Mouse (Mus musculus): ENCODE measurements around the gene Msmo1.

Gene Msmo1

GRCm38 (mm10) chr8:64712499-64712898 is 21.1 kb downstream of the Msmo1 start:
- DNase-seq (ENCODE audit: low spot score): no peak

- DNase-seq (ENCODE audit: low spot score): no peak
Measured at GRCm38 (mm10) chr8:64711544-64711943, 22.0 kb downstream of the Msmo1 start.

- DNase-seq (ENCODE audit: low spot score): no peak
Measured at GRCm38 (mm10) chr8:64707481-64707880, 26.1 kb downstream of the Msmo1 start.

DNA sequence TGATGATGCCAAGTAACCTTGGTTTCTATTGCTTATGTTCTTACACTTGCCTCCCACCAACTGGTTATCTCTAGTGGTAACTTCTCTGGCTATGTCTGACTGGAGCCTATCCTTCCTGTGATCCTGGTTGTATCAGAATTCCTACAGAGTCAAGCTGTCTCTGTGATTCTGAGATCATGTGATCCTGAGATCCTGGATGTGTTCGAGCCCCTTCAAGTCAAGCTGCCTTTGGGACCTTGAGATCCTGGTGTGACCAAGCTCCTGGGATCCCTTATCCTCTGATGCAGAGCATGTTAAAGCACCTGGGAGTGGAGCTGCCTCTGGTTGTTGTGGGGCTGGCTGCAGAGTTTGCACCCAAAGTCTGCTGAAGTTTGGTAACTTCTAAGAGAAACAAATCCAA is 30.4 kb downstream of the Msmo1 start:
- DNase-seq (ENCODE audit: low spot score): no peak

DNA sequence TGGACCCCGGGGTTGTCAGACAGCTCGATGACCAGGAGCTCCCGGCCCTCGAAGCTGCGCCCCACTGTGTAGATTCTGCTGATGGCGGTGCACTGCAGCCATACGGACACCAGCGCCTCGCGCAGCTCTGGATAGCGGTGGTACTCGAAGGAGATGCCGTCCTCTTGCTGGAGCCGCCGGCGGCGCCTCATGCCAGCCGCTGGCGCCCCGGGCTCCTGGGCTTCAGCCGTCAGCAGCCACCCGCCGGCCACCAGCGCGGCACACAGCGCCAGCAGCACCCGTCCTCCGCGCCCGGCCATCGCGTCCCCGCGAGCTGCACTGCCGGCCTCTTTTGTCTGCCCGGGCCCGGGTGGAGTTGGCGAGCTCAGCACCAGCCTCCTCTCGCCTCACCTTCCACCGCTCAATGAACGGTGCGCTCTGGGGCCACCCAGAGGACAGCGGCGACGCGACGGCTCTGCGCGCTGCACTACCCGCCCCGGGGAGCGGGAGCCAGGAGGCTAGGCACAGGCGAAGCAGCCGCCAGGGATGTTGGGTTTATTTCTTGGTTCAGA is 40.9 kb downstream of the Msmo1 start, which contains the start of gene Cpe:
TSS of gene Cpe (minus strand) at position 404 of the 551 bp plus-strand sequence.
- DNase-seq (ENCODE audit: low spot score): peak; percentile 88

GRCm38 (mm10) chr8:64691591-64692401 is 41.8 kb downstream of the Msmo1 start:
- peak; percentile 24 for DNase-seq (ENCODE audit: low spot score)

DNA sequence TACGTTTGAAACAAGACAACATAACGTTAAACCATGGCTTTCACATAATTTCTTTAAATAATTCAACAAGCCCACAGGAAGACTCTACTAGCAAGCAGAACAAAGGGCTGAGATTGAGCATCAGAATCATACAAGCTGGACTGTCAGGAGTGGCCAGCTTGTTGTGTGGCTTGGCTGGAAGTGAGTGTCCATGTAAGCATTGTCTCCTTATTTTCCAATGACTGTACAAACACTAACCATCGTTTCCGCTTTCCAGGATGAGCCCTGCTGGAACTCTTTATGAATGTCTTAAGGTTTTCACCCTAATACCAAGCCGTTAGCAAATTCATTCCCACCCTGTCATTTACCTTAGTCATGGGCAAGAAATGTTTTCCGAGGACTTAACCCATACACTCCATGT is 42.7 kb downstream of the Msmo1 start:
- no peak for DNase-seq (ENCODE audit: low spot score)

DNA sequence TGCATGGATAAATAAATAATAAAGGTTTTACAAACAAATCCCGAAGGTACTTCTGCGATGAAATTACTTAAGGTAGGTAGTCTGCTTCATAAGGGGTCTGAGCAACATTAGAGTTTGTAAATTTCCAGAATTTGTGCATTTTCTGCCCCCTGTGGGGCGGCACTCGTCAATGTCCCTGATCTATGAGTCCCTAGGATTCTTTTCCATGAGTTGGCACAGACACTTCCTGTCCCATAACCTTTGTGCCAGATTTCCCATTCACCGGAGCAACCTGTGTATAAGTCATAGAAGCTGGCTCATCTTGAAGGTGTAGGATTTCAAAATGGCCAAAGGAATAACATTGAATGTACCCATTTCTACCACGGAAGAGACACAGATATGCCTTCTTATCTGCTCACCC is 43.3 kb downstream of the Msmo1 start:
- DNase-seq (ENCODE audit: low spot score): no peak

DNA sequence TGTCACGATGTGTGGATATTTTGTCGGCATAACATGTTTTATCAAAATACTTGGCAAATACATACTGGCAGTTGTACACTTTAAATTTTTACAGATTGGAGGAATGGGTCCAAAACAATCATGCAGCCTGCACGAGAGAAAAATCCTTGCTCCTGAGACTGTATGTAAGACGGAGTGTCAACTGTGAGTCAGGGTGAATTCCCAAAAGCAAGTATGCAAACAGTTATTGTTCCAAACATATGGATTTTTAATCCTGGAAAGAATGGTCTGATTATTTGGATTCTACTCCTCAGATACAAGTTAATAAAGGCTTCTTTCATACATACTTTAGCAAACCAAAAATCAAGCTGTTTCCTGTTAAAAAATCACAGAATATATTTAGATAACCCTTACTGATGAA is 44.9 kb downstream of the Msmo1 start:
- no peak for DNase-seq (ENCODE audit: low spot score)

DNA sequence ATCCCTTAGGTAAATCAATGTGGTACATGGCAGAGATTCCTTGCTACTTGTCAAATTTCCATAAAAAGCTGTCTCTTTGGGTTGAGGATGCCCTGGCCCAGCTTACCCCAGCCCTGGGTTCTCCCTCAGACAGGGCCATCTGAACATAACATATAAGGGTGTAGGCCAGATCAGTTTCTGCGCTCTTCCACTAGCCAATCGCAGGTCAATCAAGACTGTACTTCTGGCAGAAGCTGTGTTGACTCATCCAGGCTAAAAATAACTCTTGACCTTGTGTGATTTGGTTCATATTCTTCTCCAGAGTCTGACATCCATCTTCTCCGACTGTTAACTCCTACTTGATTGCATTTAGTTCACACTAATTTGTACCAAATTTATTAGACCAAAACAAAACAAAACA is 45.4 kb downstream of the Msmo1 start:
- DNase-seq (ENCODE audit: low spot score): peak; percentile 52

DNA sequence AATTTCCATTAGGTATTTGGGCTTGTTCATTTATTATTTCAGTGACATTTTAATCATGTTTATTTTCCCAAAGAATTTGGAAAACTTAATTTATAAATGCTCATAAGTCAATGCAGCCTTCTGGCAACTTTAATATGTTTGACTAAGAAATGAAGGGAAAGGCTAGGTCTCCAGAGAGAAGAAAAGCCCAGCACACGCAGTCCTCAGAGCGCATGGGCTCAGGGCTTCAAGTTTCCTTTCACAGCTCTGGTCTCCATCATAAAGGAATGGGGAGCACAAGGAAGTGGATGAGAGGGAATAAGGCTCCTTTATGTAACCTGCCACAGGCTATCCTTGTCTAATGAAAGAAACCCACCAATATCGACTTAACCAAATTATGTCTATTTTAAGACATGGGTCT is 51.1 kb downstream of the Msmo1 start:
- no peak for DNase-seq (ENCODE audit: low spot score)

DNA sequence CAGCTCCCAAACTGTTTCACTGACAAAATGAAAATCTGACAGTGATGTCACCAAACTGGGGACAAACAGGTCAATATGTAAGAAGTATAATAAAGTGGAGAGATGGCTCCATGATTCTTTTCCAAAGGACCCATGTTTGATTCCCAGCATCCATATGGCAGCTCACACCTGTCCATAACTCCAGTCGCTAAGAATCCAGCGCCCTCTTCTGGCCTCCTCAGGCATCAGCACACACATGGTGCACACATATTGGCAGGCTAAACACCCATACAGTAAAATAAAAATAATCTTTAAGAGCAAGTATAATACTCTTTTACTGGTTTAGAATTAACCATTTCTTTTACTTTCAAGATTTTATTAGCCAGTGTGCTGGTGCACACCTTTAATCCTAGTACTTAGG is 57.2 kb downstream of the Msmo1 start:
- no peak for DNase-seq (ENCODE audit: low spot score)

DNA sequence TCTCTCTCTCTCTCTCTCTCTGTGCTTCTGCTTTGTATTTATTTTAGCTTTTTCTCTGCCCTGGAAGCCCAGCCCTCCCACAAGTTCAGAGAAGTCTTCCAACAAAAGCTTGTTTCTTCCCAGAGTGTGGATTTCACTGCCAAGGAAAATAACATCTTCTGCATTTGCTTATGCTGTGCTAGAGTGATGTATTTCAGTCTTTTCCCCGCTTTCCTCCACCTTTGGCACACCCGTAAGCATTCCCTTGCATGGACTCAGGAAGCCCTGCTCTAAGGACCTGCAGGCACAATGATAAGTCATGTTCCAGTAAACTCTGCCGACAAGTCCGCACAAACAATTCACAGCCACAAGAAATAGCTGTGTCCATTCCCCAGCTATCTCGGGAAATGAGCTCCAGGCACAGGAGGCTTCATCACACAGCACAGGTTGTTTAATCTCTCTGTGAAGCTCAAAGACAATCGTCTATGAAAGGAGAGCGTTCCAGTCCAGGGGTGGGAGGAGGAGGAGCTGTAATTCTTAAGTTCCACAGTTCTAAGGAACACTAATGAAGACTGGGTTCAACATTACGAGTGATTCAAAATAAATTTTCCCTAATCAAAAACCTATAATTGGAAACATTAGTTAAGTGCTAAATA is 58.5 kb downstream of the Msmo1 start:
- no peak for DNase-seq (ENCODE audit: low spot score)

GRCm38 (mm10) chr8:64672920-64673319 is 60.7 kb downstream of the Msmo1 start:
- no peak for DNase-seq (ENCODE audit: low spot score)

DNA sequence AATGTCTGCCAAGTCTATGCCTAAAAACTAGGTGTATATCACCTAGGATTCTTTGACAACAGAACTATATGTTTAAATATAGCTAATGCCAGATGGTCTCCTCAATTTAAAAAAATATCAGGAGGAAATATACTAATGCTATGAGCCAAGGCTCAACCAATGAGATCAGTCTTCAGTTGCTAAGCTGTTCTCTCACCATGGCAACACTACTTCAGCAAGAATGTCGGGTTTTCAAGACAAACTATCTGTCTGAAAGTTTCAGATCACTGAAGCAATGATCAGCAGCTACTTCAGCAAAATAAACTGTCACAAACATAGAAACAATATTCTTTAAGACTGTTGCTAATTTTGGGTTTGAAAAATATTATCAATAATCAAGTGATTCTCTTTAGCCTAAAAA is 61.7 kb downstream of the Msmo1 start:
- no peak for DNase-seq (ENCODE audit: low spot score)

Measured in MN1 (cell line).